Mouse (Mus musculus): ENCODE data around the gene D030056L22Rik. TPM values are rescaled to one million over a fixed set of nuclear protein-coding genes. Genes with fewer than 3 reads are reported as not detected.

D030056L22Rik gene
- polyA plus RNA-seq (2015; fragmentation: Nextera tagmentation; extraction: Ambion mirVana), result 40.4 and 49.6 TPM in 2 replicates

GRCm38 (mm10) chr19:18712866-18713300 is at the start of gene D030056L22Rik:
Gene D030056L22Rik, plus strand, starts transcription at chr19:18713193.

GRCm38 (mm10) chr19:18670608-18671007 is 42.4 kb upstream of the D030056L22Rik start, which contains the start of gene Carnmt1:
Gene Carnmt1, plus strand, starts transcription at chr19:18670764.

DNA sequence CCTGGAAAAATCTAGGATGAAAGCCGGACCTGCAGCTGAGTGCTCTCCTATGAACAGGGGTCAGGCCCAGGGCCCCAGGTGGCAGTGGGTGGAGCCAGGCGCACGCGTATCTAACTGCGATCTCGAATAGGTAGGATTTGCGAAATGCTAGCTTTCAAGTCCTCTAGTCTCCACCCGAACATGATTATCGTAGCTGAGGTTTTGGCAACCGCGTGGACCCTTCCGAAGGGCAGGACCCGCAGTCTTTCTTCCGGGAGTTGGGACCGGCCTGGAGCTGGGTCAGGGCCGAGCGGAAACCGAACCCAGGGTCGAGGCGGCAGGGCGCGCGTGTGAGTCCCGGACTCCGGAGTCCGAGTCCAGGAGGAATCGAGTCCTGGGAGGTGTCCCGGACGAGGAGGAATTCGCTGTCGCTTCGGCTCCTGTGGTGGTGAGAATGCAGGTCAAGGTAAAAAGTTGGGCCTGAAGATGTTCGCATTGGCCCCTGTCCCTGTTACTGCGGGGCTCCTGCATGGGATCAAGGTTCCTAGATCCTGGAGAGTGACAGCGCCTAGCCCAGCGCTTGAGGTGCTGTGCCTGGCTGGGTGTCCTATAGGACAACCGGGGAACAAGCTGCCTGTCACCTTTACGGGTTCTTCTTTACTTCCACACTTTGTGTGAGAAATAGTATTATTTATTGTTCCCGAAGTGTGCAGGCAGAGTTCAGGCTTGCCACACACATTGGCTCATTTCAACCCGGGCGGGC is 36.8 kb downstream of the D030056L22Rik start, which contains the start of gene Trpm6:
Gene Trpm6, plus strand, starts transcription at position 386 of the 742 bp plus-strand sequence.

Other genes starting within 250 kb of the D030056L22Rik start
- 118 and 153 TPM in 2 replicates for gene Ostf1, start 81.4 kb upstream of the D030056L22Rik start, polyA plus RNA-seq (2015; fragmentation: Nextera tagmentation; extraction: Ambion mirVana)
- gene Nmrk1, start 81.2 kb upstream of the D030056L22Rik start, polyA plus RNA-seq (2015; fragmentation: Nextera tagmentation; extraction: Ambion mirVana), result 7.3 and 9.1 TPM in 2 replicates
- gene Carnmt1, start 42.4 kb upstream of the D030056L22Rik start, polyA plus RNA-seq (2015; fragmentation: Nextera tagmentation; extraction: Ambion mirVana), result 30.7 and 31.6 TPM in 2 replicates
- gene Trpm6, start 36.8 kb downstream of the D030056L22Rik start, polyA plus RNA-seq (2015; fragmentation: Nextera tagmentation; extraction: Ambion mirVana), result 0.02 and 0.05 TPM in 2 replicates